Mouse (Mus musculus) lung, embryonic 16.5 days (tissue): ENCODE measurements around the gene Zpbp2. TPM values are rescaled to one million over a fixed set of nuclear protein-coding genes. Genes with fewer than 3 reads are reported as not detected.

Experiments used
- ATAC-seq: fragments of 200-750 bp; cut with Nextera tagmentation; 2 replicates; pipeline ENCODE4 v1.8.0; 2017; ENCODE audit warnings: low read depth, mild to moderate bottlenecking, moderate library complexity
- H3K27ac ChIP-seq: fragments of 300-500 bp; sonication (generic); 2 replicates; pipeline ENCODE4 v1.5.1; 2014; ENCODE audit warnings: mild to moderate bottlenecking, control low read depth, low read length
- H3K27me3 ChIP-seq: fragments of 300-500 bp; sonication (generic); 2 replicates; pipeline ENCODE4 v1.6.1; 2014; ENCODE audit warnings: low read depth, low read length, mixed read lengths; ENCODE audit not compliant: control insufficient read depth, insufficient read depth
- H3K36me3 ChIP-seq: fragments of 300-500 bp; sonication (generic); 2 replicates; pipeline ENCODE4 v1.6.1; 2014; ENCODE audit warnings: low read length; ENCODE audit not compliant: control insufficient read depth, insufficient read depth
- H3K4me1 ChIP-seq: fragments of 300-500 bp; sonication (generic); replicated peaks from 2 replicates; pipeline ENCODE4 v1.6.1; 2014; ENCODE audit warnings: low read length, mixed read lengths; ENCODE audit not compliant: control insufficient read depth, insufficient read depth
- H3K4me2 ChIP-seq: fragments of 300-500 bp; sonication (generic); 2 replicates; pipeline ENCODE4 v1.6.1; 2014; ENCODE audit warnings: low read depth, low read length, control low read depth
- H3K4me3 ChIP-seq: fragments of 300-500 bp; sonication (generic); 2 replicates; pipeline ENCODE4 v1.5.1; 2014; ENCODE audit warnings: mild to moderate bottlenecking, low read length, control low read depth
- H3K9ac ChIP-seq: fragments of 300-500 bp; sonication (generic); 2 replicates; pipeline ENCODE4 v1.6.1; 2014; ENCODE audit warnings: low read length, control low read depth
- H3K9me3 ChIP-seq: fragments of 300-500 bp; sonication (generic); 2 replicates; pipeline ENCODE4 v1.6.1; 2016; ENCODE audit warnings: low read length; ENCODE audit not compliant: control insufficient read depth
- WGBS: fragments of 180-500 bp; shearing (Covaris S2); extraction: QIAGEN DNeasy Blood & Tissue Kit; methylation state at CpG from one replicate; pipeline ENCODE4 v1.1.7; 2014; 5-methylcytosine and 5-hydroxymethylcytosine counted together
- polyA plus RNA-seq: library from polyadenylated mRNA; unstranded; fragments of >200 nt; fragmentation: Nextera tagmentation; extraction: Ambion mirVana; gene quantifications from 2 replicates; pipeline ENCODE4 v1.2.1, GENCODE M21; 2015

The Zpbp2 gene
- 0.18 TPM in 1 of 2 replicates, not detected in the other for polyA plus RNA-seq

GRCm38 (mm10) chr11:98550975-98551828, at the start of gene Zpbp2:
TSS of gene Zpbp2 (plus strand) at chr11:98551097.
- H3K36me3 ChIP-seq = no peaks in the 10 kb centered on the region
- peak within 1 kb of the TSS; percentile 66 for H3K4me3 ChIP-seq
- peaks cover 35% of the 10 kb centered on the region for H3K27me3 ChIP-seq
- H3K4me2 ChIP-seq = peak within 1 kb of the TSS; percentile 80
- peak within 1 kb of the TSS; percentile 66 for H3K9ac ChIP-seq
- H3K4me1 ChIP-seq = peaks cover 3% of the 10 kb centered on the region
- 1% methylated on average over 45 of the region's 51 CpGs for WGBS
- ATAC-seq = peak; percentile 98
- no peaks in the 10 kb centered on the region; the same call in 1 of the 2 replicates for H3K9me3 ChIP-seq
- 0 out of 2 replicates have a peak within 1 kb of the TSS, but pooled peaks have one; percentile 34 for H3K27ac ChIP-seq

GRCm38 (mm10) chr11:98504926-98505325, 46.0 kb upstream of the Zpbp2 start:
- H3K4me2 ChIP-seq = no peak overlapping the region
- H3K4me3 ChIP-seq = no peak overlapping the region
- H3K4me1 ChIP-seq = no peaks in the 10 kb centered on the region
- ATAC-seq = no peak
- no peaks in the 10 kb centered on the region for H3K27me3 ChIP-seq
- WGBS = 58% methylated on average over 3 of the region's 3 CpGs
- no peak overlapping the region for H3K27ac ChIP-seq
- H3K9ac ChIP-seq = no peak overlapping the region
- H3K9me3 ChIP-seq = no peaks in the 10 kb centered on the region
- no peaks in the 10 kb centered on the region for H3K36me3 ChIP-seq

GRCm38 (mm10) chr11:98509434-98509833, 41.5 kb upstream of the Zpbp2 start:
- Histone ChIP-seq H3K9me3 (no peaks in the 10 kb centered on the region), H3K27me3 (no peaks in the 10 kb centered on the region), H3K36me3 (no peaks in the 10 kb centered on the region), H3K27ac (no peak overlapping the region), H3K4me2 (no peak overlapping the region), H3K4me1 (no peaks in the 10 kb centered on the region), H3K4me3 (no peak overlapping the region), H3K9ac (no peak overlapping the region)
- 61% methylated on average over 7 of the region's 7 CpGs for WGBS
- ATAC-seq = no peak

GRCm38 (mm10) chr11:98510125-98510524, 40.8 kb upstream of the Zpbp2 start:
- Histone ChIP-seq H3K9ac (no peak overlapping the region), H3K9me3 (no peaks in the 10 kb centered on the region), H3K4me3 (no peak overlapping the region), H3K4me1 (no peaks in the 10 kb centered on the region), H3K27ac (no peak overlapping the region), H3K27me3 (no peaks in the 10 kb centered on the region), H3K36me3 (no peaks in the 10 kb centered on the region), H3K4me2 (no peak overlapping the region)
- no peak for ATAC-seq
- 78% methylated on average over 8 of the region's 8 CpGs for WGBS

GRCm38 (mm10) chr11:98512881-98513280, 38.0 kb upstream of the Zpbp2 start:
- Histone ChIP-seq H3K27ac (no peak overlapping the region), H3K9ac (no peak overlapping the region), H3K36me3 (no peaks in the 10 kb centered on the region), H3K27me3 (no peaks in the 10 kb centered on the region), H3K4me3 (no peak overlapping the region), H3K4me2 (no peak overlapping the region), H3K9me3 (no peaks in the 10 kb centered on the region), H3K4me1 (no peaks in the 10 kb centered on the region)
- ATAC-seq = no peak
- WGBS = 90% methylated on average over 13 of the region's 13 CpGs

GRCm38 (mm10) chr11:98513356-98513936, 37.5 kb upstream of the Zpbp2 start:
- no peak overlapping the region for H3K27ac ChIP-seq
- H3K36me3 ChIP-seq = no peaks in the 10 kb centered on the region
- H3K27me3 ChIP-seq = no peaks in the 10 kb centered on the region
- H3K4me2 ChIP-seq = no peak overlapping the region
- no peak overlapping the region for H3K4me3 ChIP-seq
- WGBS = 67% methylated on average over 6 of the region's 6 CpGs
- no peaks in the 10 kb centered on the region for H3K9me3 ChIP-seq
- no peak overlapping the region for H3K9ac ChIP-seq
- no peaks in the 10 kb centered on the region for H3K4me1 ChIP-seq
- ATAC-seq = no peak

GRCm38 (mm10) chr11:98520468-98520867, 30.4 kb upstream of the Zpbp2 start:
- whole genome bisulfite sequencing = 15% methylated on average over 10 of the region's 10 CpGs
- no peaks in the 10 kb centered on the region for H3K4me1 ChIP-seq
- H3K27me3 ChIP-seq = no peaks in the 10 kb centered on the region
- H3K4me3 ChIP-seq = no peak overlapping the region
- H3K36me3 ChIP-seq = no peaks in the 10 kb centered on the region
- no peak overlapping the region for H3K9ac ChIP-seq
- no peak overlapping the region for H3K4me2 ChIP-seq
- no peak overlapping the region for H3K27ac ChIP-seq
- 0 out of 2 replicates have a peak, but pooled peaks have one; percentile 38 for ATAC-seq
- no peaks in the 10 kb centered on the region for H3K9me3 ChIP-seq

- H3K27ac ChIP-seq = no peak overlapping the region
- no peak overlapping the region for H3K4me2 ChIP-seq
- H3K4me3 ChIP-seq = no peak overlapping the region
- H3K9ac ChIP-seq = no peak overlapping the region
- no peak for ATAC-seq
- WGBS = 39% methylated on average over 4 of the region's 4 CpGs
- no peaks in the 10 kb centered on the region for H3K27me3 ChIP-seq
- no peaks in the 10 kb centered on the region for H3K9me3 ChIP-seq
- no peaks in the 10 kb centered on the region for H3K4me1 ChIP-seq
- no peaks in the 10 kb centered on the region for H3K36me3 ChIP-seq
These were observed 25.8 kb upstream of the Zpbp2 start for GRCm38 (mm10) chr11:98525140-98525539.

GRCm38 (mm10) chr11:98526824-98527461, 24.0 kb upstream of the Zpbp2 start:
- Histone ChIP-seq H3K4me2 (no peak overlapping the region), H3K27me3 (no peaks in the 10 kb centered on the region), H3K27ac (no peak overlapping the region), H3K9ac (no peak overlapping the region), H3K36me3 (no peaks in the 10 kb centered on the region), H3K4me1 (no peaks in the 10 kb centered on the region), H3K9me3 (no peaks in the 10 kb centered on the region), H3K4me3 (no peak overlapping the region)
- 70% methylated on average over 10 of the region's 10 CpGs for WGBS
- no peak for ATAC-seq
